Comparison of ENCODE assay signal across 9 mouse cellular contexts in genomic region chr8:84966603-84967002, GRCm38 (mm10). TPM values are rescaled to one million over a fixed set of nuclear protein-coding genes. Genes with fewer than 3 reads are reported as not detected.
A peak's percentile ranks its signal among the peaks of the same experiment; 100 is the strongest.
DNase-seq lines count a peak whose midpoint lies in the region; ATAC-seq and TF ChIP-seq lines count a peak whose summit lies in the region.
"Had no signal": no experiment of that assay in that cellular context is flagged by ENCODE, and none has a peak within 500 bp of the region (broad histone marks: within the 10 kb centered on the region; RNA-seq: fewer than 3 reads in every experiment).

No protein-coding gene starts in this region.

- ATAC-seq in erythroblast, adult 5-6 weeks (replicated peaks; ENCODE audit: low FRiP score, poor library complexity, severe bottlenecking), result no peak
- no peak for ATAC-seq in heart, embryonic 16.5 days (replicated peaks; ENCODE audit: extremely low read depth, insufficient read depth, low FRiP score)
- ATAC-seq in midbrain, embryonic 11.5 days (ENCODE audit: low FRiP score), result peak; percentile 2; the same call in 1 of the 2 replicates

- dilution Hi-C loops in CH12.LX (cut with MboI; ENCODE audit: extremely low pct_ligation_motif_present, extremely low pct_unique_long_range_greater_than_20kb, low sequenced_read_pairs), result no loop called here

- no peak for TF ChIP-seq RAD21 in CH12.LX (IDR thresholded peaks at IDR 0.05; ENCODE audit: low read depth, low read length)

- 30% methylated on average over 3 of the region's 3 CpGs for WGBS in heart, embryonic 16.5 days
- 55% methylated on average over 3 of the region's 3 CpGs for WGBS in midbrain, embryonic 11.5 days

- H3K4me1 ChIP-seq in erythroblast, embryonic 14.5 days (ENCODE audit: control insufficient read depth), result peaks cover 68% of the 10 kb centered on the region
- H3K4me1 ChIP-seq in CH12.LX (ENCODE audit: control insufficient read depth in 1 of 2, insufficient read depth in 2 of 2), result peaks cover 18 to 50% of the 10 kb centered on the region in 2 experiments
- peaks cover 33% of the 10 kb centered on the region for H3K4me1 ChIP-seq in heart, embryonic 16.5 days (ENCODE audit: control insufficient read depth, insufficient read depth, low read length)
- H3K4me1 ChIP-seq in midbrain, embryonic 11.5 days (ENCODE audit: control insufficient read depth, insufficient read depth, low read length), result peaks cover 24% of the 10 kb centered on the region

- no peak for TF ChIP-seq CTCF in CH12.LX (conservative IDR thresholded peaks at IDR 0.05 in 1 of 2, IDR thresholded peaks at IDR 0.05 in 1 of 2; ENCODE audit: low read depth in 2 of 2, low read length in 2 of 2)

- peak overlapping the region; percentile 29; the same call in 1 of the 2 replicates for H3K4me2 ChIP-seq in CH12.LX (ENCODE audit: insufficient read depth, low read depth, poor library complexity, severe bottlenecking)
- no peak overlapping the region for H3K4me2 ChIP-seq in heart, embryonic 16.5 days (ENCODE audit: low read depth, low read length)
- 0 out of 2 replicates have a peak overlapping the region, but pooled peaks have one; percentile 94 for H3K4me2 ChIP-seq in midbrain, embryonic 11.5 days

- no peak for TF ChIP-seq POLR2A in CH12.LX (IDR thresholded peaks at IDR 0.05; ENCODE audit: low read depth, low read length)

- 0 out of 2 replicates have a peak overlapping the region, but pooled peaks have one; percentile 15 for H3K27ac ChIP-seq in CH12.LX (ENCODE audit: insufficient read depth, low read depth)
- peak overlapping the region; percentile 30; the same call in 1 of the 2 replicates for H3K27ac ChIP-seq in heart, embryonic 16.5 days (ENCODE audit: low read length)
- no peak overlapping the region for H3K27ac ChIP-seq in midbrain, embryonic 11.5 days (ENCODE audit: low read depth, low read length)

- H3K36me3 ChIP-seq in erythroblast, embryonic 14.5 days (ENCODE audit: control insufficient read depth), result peaks cover 64% of the 10 kb centered on the region
- peaks cover 19 to 37% of the 10 kb centered on the region in 2 experiments for H3K36me3 ChIP-seq in CH12.LX (replicated peaks in 1 of 2; ENCODE audit: control insufficient read depth in 1 of 2, insufficient read depth in 1 of 2, low read length in 1 of 2)
- H3K36me3 ChIP-seq in heart, embryonic 16.5 days (ENCODE audit: control insufficient read depth, insufficient read depth), result peaks cover 8% of the 10 kb centered on the region
- 0 out of 2 replicates have a peak, but pooled peaks cover 2% of the 10 kb centered on the region for H3K36me3 ChIP-seq in midbrain, embryonic 11.5 days (ENCODE audit: control insufficient read depth, insufficient read depth, low read length)

- in situ Hi-C loops in CH12.LX (cut with MboI; ENCODE audit: low pct_ligation_motif_present, low pct_unique_long_range_greater_than_20kb, low sequenced_read_pairs), result no loop called here

- DNase-seq in CH12.LX (ENCODE audit: extremely low read depth), result no peak
- DNase-seq in midbrain, embryonic 11.5 days (ENCODE audit: low spot score, missing footprints), result no peak
- no peak for DNase-seq in gastrocnemius, adult 8-10 months (ENCODE audit: low spot score in 2 of 2)
- no peak for DNase-seq in layer of hippocampus, adult 18-20 months (ENCODE audit: low spot score in 2 of 2)
- no peak for DNase-seq in layer of hippocampus, adult 8-10 months (ENCODE audit: low spot score in 2 of 2)

- no peak overlapping the region for H3K9ac ChIP-seq in CH12.LX (ENCODE audit: insufficient read depth, low read depth)
- H3K9ac ChIP-seq in heart, embryonic 16.5 days (ENCODE audit: low read length), result no peak overlapping the region
- no peak overlapping the region for H3K9ac ChIP-seq in midbrain, embryonic 11.5 days (ENCODE audit: low read length)

- peak overlapping the region; percentile 89 for H3K4me3 ChIP-seq in erythroblast, embryonic 14.5 days (replicated peaks)
- no peak overlapping the region for H3K4me3 ChIP-seq in CH12.LX (replicated peaks in 1 of 3; ENCODE audit: low read depth in 2 of 3, low read length in 2 of 3, poor library complexity in 1 of 3)
- no peak overlapping the region for H3K4me3 ChIP-seq in heart, embryonic 16.5 days (ENCODE audit: low read length)
- no peak overlapping the region for H3K4me3 ChIP-seq in midbrain, embryonic 11.5 days (ENCODE audit: low read depth, low read length)

- H3K79me2 ChIP-seq in CH12.LX (replicated peaks; ENCODE audit: control insufficient read depth, extremely low read depth, insufficient read depth, poor library complexity, severe bottlenecking), result peaks cover 9% of the 10 kb centered on the region

- H3K27me3 ChIP-seq in erythroblast, embryonic 14.5 days (ENCODE audit: control insufficient read depth), result no peaks in the 10 kb centered on the region
- no peaks in the 10 kb centered on the region for H3K27me3 ChIP-seq in CH12.LX (replicated peaks)
- H3K27me3 ChIP-seq in heart, embryonic 16.5 days (ENCODE audit: control insufficient read depth, insufficient read depth, low read length), result no peaks in the 10 kb centered on the region
- no peaks in the 10 kb centered on the region for H3K27me3 ChIP-seq in midbrain, embryonic 11.5 days (ENCODE audit: control insufficient read depth, insufficient read depth, low read length)

- no peak for TF ChIP-seq EP300 in CH12.LX (IDR thresholded peaks at IDR 0.05; ENCODE audit: low read length)

- H3K9me3 ChIP-seq in erythroblast, embryonic 14.5 days (ENCODE audit: control insufficient read depth, low read length), result peaks cover 2% of the 10 kb centered on the region; the same call in 1 of the 2 replicates
- H3K9me3 ChIP-seq in CH12.LX (replicated peaks; ENCODE audit: low read length), result no peaks in the 10 kb centered on the region
- no peaks in the 10 kb centered on the region for H3K9me3 ChIP-seq in heart, embryonic 16.5 days (replicated peaks; ENCODE audit: control insufficient read depth, low read length)
- no peaks in the 10 kb centered on the region for H3K9me3 ChIP-seq in midbrain, embryonic 11.5 days (ENCODE audit: control insufficient read depth, low read length)

RNA-seq across cellular contexts. Expression of gene Gm49661, which starts 2.6 kb away (rescaled TPM):
- not detected in 2 replicates for polyA plus RNA-seq in erythroblast, embryonic 14.5 days (2012)
- total RNA-seq in erythroblast, adult 5-6 weeks (2015; ENCODE audit: low replicate concordance), result not detected in 2 replicates
- not detected in 2 replicates for total RNA-seq in erythroblast, adult 5-6 weeks (2017; ENCODE audit: low replicate concordance)
- total RNA-seq in CH12.LX (2012; rRNA removed), result 1.8 and 3.1 TPM in 2 replicates
- not detected in 2 replicates for total RNA-seq in CH12.LX (2014; rRNA removed)
- polyA plus RNA-seq in CH12.LX (2012; ENCODE audit: insufficient read length, low read depth), result not detected in 2 replicates
- not detected in 2 replicates for polyA plus RNA-seq in heart, embryonic 16.5 days (2015; fragmentation: Nextera tagmentation; extraction: Ambion mirVana)
- polyA plus RNA-seq in midbrain, embryonic 11.5 days (2014; fragmentation: Nextera tagmentation; extraction: Ambion mirVana), result not detected in 2 replicates
- 1 to 10 TPM in 1 of 4 experiments, not detected in 3; 1.1 TPM for total RNA-seq in gastrocnemius, adult 8-10 months (2022)
- not detected for total RNA-seq in layer of hippocampus, adult 18-20 months (2021)
- not detected for total RNA-seq in layer of hippocampus, adult 8-10 months (2022)

RNA-seq across cellular contexts. Expression of gene Prdx2, which starts 2.8 kb away (rescaled TPM):
- polyA plus RNA-seq in erythroblast, embryonic 14.5 days (2012), result 111 and 222 TPM in 2 replicates
- 1,192 and 1,430 TPM in 2 replicates for total RNA-seq in erythroblast, adult 5-6 weeks (2015; ENCODE audit: low replicate concordance)
- 2,193 and 2,235 TPM in 2 replicates for total RNA-seq in erythroblast, adult 5-6 weeks (2017; ENCODE audit: low replicate concordance)
- total RNA-seq in CH12.LX (2012; rRNA removed) (218 and 231 TPM in 2 replicates), CH12.LX (2014; rRNA removed) (231 and 232 TPM in 2 replicates)
- 158 and 159 TPM in 2 replicates for polyA plus RNA-seq in CH12.LX (2012; ENCODE audit: insufficient read length, low read depth)
- 591 and 662 TPM in 2 replicates for polyA plus RNA-seq in heart, embryonic 16.5 days (2015; fragmentation: Nextera tagmentation; extraction: Ambion mirVana)
- 1,298 and 1,349 TPM in 2 replicates for polyA plus RNA-seq in midbrain, embryonic 11.5 days (2014; fragmentation: Nextera tagmentation; extraction: Ambion mirVana)
- total RNA-seq in gastrocnemius, adult 8-10 months (2022), result 100 to 1,000 TPM; 173 to 193 (median 187) TPM
- 100 to 1,000 TPM; 319 to 358 TPM for total RNA-seq in layer of hippocampus, adult 18-20 months (2021)
- total RNA-seq in layer of hippocampus, adult 8-10 months (2022), result 100 to 1,000 TPM; 328 to 367 (median 342) TPM

RNA-seq across cellular contexts. Expression of gene Rnaseh2a, which starts 3.0 kb away (rescaled TPM):
- polyA plus RNA-seq in erythroblast, embryonic 14.5 days (2012), result 162 and 179 TPM in 2 replicates
- 31.8 and 67.2 TPM in 2 replicates for total RNA-seq in erythroblast, adult 5-6 weeks (2015; ENCODE audit: low replicate concordance)
- 37.4 and 37.9 TPM in 2 replicates for total RNA-seq in erythroblast, adult 5-6 weeks (2017; ENCODE audit: low replicate concordance)
- total RNA-seq in CH12.LX (2012; rRNA removed) (104 and 115 TPM in 2 replicates), CH12.LX (2014; rRNA removed) (71.6 and 76.2 TPM in 2 replicates)
- polyA plus RNA-seq in CH12.LX (2012; ENCODE audit: insufficient read length, low read depth), result 83.1 and 88.1 TPM in 2 replicates
- polyA plus RNA-seq in heart, embryonic 16.5 days (2015; fragmentation: Nextera tagmentation; extraction: Ambion mirVana), result 80.2 and 82.7 TPM in 2 replicates
- polyA plus RNA-seq in midbrain, embryonic 11.5 days (2014; fragmentation: Nextera tagmentation; extraction: Ambion mirVana), result 113 and 121 TPM in 2 replicates
- 10 to 100 TPM; 20.4 to 26.5 (median 23.9) TPM for total RNA-seq in gastrocnemius, adult 8-10 months (2022)
- total RNA-seq in layer of hippocampus, adult 18-20 months (2021), result 10 to 100 TPM; 41.8 to 46.2 TPM
- 10 to 100 TPM; 36.2 to 46.2 (median 41.2) TPM for total RNA-seq in layer of hippocampus, adult 8-10 months (2022)

RNA-seq across cellular contexts. Expression of gene Junb, which starts 11.9 kb away (rescaled TPM):
- 9.6 and 10.3 TPM in 2 replicates for polyA plus RNA-seq in erythroblast, embryonic 14.5 days (2012)
- total RNA-seq in erythroblast, adult 5-6 weeks (2015; ENCODE audit: low replicate concordance), result 6.1 and 6.7 TPM in 2 replicates
- 15.5 and 16.1 TPM in 2 replicates for total RNA-seq in erythroblast, adult 5-6 weeks (2017; ENCODE audit: low replicate concordance)
- total RNA-seq in CH12.LX (2012; rRNA removed) (226 and 342 TPM in 2 replicates), CH12.LX (2014; rRNA removed) (175 and 217 TPM in 2 replicates)
- 63.4 and 66.4 TPM in 2 replicates for polyA plus RNA-seq in CH12.LX (2012; ENCODE audit: insufficient read length, low read depth)
- polyA plus RNA-seq in heart, embryonic 16.5 days (2015; fragmentation: Nextera tagmentation; extraction: Ambion mirVana), result 11.7 and 15.3 TPM in 2 replicates
- 3.4 and 4.5 TPM in 2 replicates for polyA plus RNA-seq in midbrain, embryonic 11.5 days (2014; fragmentation: Nextera tagmentation; extraction: Ambion mirVana)
- total RNA-seq in gastrocnemius, adult 8-10 months (2022), result 1 to 10 TPM; 5.9 to 9.6 (median 7.5) TPM
- total RNA-seq in layer of hippocampus, adult 18-20 months (2021), result 100 to 1,000 TPM; 102 to 103 TPM
- 10 to 100 TPM; 61.1 to 79.5 (median 75.6) TPM for total RNA-seq in layer of hippocampus, adult 8-10 months (2022)

RNA-seq across cellular contexts. Expression of gene Rtbdn, which starts 19.8 kb away (rescaled TPM):
- not detected in 2 replicates for polyA plus RNA-seq in erythroblast, embryonic 14.5 days (2012)
- total RNA-seq in erythroblast, adult 5-6 weeks (2015; ENCODE audit: low replicate concordance), result not detected in 2 replicates
- not detected in 2 replicates for total RNA-seq in erythroblast, adult 5-6 weeks (2017; ENCODE audit: low replicate concordance)
- total RNA-seq in CH12.LX (2012; rRNA removed) (0.17 and 0.21 TPM in 2 replicates), CH12.LX (2014; rRNA removed) (not detected in 2 replicates)
- polyA plus RNA-seq in CH12.LX (2012; ENCODE audit: insufficient read length, low read depth), result 0.93 and 1.8 TPM in 2 replicates
- polyA plus RNA-seq in heart, embryonic 16.5 days (2015; fragmentation: Nextera tagmentation; extraction: Ambion mirVana), result 0.24 and 0.38 TPM in 2 replicates
- 0.15 TPM in 1 of 2 replicates, not detected in the other for polyA plus RNA-seq in midbrain, embryonic 11.5 days (2014; fragmentation: Nextera tagmentation; extraction: Ambion mirVana)
- not detected for total RNA-seq in gastrocnemius, adult 8-10 months (2022)
- 1 to 10 TPM in 1 of 2 experiments, under 1 TPM in 1; 0.87 to 1.1 TPM for total RNA-seq in layer of hippocampus, adult 18-20 months (2021)
- total RNA-seq in layer of hippocampus, adult 8-10 months (2022), result 1 to 10 TPM; 1.5 to 2.5 (median 1.7) TPM
- polyA plus RNA-seq: gonadal fat pad, adult 2 months had no signal
